Mouse (Mus musculus) bone marrow macrophage, adult 2 months (primary cell): ENCODE results near the gene Kansl3.

Experiments used
- CTCF ChIP-seq: IDR thresholded peaks from 2 replicates; pipeline ENCODE4 v1.5.1; 2012; ENCODE audit warnings: low read depth, mild to moderate bottlenecking, low read length, moderate library complexity
- POLR2A ChIP-seq: IDR thresholded peaks from 2 replicates; pipeline ENCODE4 v1.6.1; 2012; ENCODE audit warnings: mild to moderate bottlenecking, low read depth, low read length, borderline replicate concordance

GRCm38 (mm10) chr1:36293470-36293869 lies 75.5 kb downstream of the Kansl3 start:
- TF ChIP-seq CTCF (no peak), POLR2A (no peak)
